Mouse (Mus musculus): Measurements from ENCODE around the gene Pfkfb2.

The Pfkfb2 gene

DNA sequence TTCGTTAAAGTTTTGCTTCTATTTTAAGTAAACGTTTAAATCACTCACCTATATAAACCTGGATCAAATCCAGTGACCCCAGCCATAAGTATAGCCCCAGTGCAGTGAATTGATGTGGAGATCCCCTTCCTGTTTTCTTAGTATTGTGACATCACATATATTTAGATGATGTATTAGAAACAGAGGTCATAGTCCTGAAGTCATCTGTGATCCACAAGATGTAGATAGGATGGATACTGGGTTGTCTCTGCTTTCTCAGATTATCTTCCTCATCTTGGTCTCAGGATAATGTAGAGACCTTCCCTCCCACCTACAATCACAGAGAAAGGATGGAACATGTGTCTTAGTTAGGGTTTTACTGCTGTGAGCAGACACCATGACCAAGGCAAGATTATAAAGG is at the start of gene Pfkfb2:
Gene Pfkfb2, minus strand, starts transcription at position 101 of the 400 bp plus-strand sequence.
- no peak for DNase-seq

DNA sequence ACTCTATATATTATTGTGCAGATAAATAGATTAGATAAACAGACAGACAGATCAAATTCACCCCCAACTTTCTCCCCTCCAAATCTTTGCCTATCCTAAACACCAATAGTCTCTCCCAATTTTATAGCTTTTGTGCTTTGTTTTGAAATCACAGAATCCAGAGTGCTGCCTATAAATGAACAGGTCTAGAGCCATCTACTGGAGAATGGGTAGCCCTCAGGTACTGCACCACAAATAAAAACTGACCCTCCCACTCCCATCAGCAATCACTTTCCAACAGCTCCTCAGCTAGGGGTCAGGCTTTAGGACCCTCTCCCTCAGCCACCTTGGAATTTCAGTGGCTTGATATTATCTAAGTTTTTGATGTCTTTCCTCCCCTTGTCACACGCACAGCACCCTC is 47.6 kb upstream of the Pfkfb2 start:
- no peak for DNase-seq

DNA sequence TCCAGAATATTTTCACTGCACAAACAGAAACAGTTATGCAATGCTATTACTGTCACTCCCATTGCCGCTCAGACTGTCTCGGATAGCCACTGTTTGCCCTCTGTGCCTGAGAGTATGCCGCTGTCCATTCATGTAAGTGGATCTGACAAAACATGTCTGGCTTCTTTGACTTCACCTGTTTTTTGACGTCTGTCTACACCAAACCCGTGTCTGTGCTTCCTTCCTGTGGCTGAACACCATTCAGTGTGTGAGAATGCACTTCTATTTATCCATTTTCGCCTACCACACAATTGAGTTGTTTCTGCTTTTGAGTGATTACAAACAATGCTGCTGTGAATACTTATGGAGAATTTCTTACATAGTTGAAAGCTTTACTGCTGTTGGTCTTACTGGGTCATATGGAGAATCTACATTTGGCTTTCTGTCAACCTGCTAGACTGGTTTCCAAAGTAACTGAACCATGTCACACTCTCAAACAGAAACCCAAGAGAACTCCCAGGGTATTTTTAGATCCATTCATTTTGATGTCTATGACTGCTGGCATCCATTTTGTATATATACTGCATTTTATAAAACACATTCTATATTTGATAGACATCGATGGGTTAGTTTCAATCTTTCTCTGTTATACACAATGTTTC is 46.8 kb upstream of the Pfkfb2 start:
- no peak for DNase-seq

DNA sequence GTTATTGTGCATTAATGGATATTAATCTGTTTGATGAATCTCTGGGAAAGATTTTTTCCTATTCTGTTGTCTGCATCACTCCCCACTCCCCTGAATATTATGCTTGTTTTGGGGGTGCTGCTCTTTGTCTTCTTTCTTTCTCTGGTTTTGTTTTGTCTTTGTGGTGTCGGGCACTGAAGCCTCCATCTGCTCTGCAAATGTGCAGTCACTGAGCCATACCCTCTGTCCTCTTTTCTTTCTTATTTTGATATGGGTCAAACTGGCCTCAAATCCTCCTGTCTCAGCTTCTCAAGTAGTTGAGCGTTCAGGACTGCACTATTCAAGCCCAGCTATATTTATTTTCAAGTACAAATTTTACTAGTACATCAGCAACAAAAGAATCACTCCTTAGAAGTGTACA is 46.2 kb upstream of the Pfkfb2 start:
- no peak for DNase-seq

DNA sequence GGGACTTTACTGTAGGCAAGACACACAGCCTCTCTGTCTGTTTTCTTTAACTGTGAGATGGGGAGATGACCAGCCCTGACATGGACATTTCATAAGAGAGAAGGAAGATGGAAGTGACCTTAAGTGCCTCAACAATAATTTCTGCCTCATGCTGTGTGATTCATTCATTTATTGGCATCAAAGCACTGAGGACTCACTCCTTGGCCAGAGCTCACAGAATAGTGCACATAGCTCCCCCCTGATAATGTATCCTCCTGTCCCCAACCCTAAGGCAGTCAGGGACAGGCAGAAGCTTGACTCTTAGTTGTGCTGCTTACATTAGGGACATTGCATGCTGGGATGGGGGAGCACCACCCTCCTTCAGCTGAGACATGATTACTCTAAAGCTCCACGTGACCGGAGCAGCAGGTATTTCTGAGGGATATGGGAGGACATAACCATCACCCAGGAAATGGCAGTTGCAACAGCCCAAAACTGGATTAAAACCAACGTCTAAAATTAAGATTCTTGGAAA is 42.0 kb upstream of the Pfkfb2 start:
- DNase-seq = no peak

DNA sequence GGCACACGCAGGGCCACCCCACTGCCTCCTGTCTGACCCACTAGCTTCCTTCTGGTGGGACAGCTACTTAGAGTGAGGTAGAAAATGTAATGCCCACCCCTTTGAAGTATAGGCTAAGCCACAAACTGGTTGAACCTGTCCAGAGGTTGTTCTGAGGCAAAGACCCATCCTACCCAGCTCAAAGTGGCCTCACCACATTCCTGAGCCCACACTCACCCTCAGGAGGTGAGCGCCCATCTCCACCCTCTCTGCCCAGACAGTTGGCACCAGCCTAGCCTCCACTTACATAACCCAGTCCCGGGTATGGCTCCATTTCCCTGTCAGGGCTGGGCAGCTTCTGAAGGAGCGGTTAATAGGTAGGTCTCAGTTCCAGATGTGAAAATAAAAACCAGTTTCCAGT is 41.4 kb upstream of the Pfkfb2 start:
- no peak for DNase-seq

DNA sequence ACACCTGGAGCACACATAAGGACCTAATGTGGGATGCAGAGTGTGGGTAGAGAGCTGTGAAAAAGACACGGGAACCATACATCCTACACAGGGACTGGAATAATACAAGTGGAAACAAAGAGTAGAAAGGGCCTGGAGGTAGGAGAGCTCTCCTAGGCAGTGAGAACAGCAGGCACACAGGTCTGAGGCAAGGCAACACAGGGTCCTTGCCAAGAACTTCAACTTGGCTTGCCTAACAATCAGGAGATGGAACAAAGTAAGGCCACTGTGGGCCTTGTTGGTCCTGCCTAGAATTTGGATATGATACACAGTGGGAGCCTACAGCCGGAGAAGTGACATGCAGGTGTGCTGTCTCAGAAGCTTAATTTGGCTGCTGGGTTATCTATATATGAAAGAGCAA is 40.9 kb upstream of the Pfkfb2 start:
- DNase-seq = no peak

DNA sequence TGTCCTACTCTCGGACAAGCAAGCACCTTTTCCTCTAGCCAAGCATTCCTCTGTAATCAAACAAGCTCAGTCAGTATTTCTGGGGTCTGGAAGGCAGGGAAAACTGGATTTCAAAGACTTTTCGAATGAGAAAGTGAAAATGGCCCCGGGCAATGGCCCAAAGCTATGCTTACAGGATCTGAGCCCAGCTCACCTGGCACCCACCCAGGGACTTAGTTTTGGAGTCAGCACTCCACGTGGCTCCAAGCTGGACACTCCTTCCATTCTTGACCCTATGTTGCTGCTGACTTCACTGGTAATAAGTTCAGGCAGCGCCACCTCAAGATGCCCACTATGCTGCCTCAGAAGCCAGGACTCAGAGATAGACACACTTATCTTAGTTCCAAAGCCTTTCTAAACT is 38.0 kb upstream of the Pfkfb2 start:
- DNase-seq = no peak

DNA sequence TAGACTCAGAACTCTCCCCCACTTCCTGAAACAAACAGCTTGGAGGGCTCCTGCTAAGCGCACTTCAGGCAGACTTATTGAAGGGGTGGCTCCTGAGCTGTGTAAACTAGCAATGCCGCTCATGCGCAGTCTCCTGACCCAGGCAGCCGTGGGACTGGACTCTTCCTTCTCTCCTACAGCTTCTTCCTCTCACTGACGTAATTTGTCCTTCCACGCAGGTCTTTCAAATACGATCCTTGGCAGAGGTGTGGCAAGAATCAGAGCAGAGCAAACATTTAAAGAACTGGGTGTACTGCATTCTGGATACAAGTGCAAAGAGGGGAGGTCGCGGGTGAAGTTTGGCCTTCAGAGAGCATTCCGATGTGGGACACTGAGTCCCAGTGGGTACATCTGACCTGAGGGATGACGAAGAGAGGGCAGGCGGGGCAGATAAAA is 35.0 kb upstream of the Pfkfb2 start:
- DNase-seq = no peak

DNA sequence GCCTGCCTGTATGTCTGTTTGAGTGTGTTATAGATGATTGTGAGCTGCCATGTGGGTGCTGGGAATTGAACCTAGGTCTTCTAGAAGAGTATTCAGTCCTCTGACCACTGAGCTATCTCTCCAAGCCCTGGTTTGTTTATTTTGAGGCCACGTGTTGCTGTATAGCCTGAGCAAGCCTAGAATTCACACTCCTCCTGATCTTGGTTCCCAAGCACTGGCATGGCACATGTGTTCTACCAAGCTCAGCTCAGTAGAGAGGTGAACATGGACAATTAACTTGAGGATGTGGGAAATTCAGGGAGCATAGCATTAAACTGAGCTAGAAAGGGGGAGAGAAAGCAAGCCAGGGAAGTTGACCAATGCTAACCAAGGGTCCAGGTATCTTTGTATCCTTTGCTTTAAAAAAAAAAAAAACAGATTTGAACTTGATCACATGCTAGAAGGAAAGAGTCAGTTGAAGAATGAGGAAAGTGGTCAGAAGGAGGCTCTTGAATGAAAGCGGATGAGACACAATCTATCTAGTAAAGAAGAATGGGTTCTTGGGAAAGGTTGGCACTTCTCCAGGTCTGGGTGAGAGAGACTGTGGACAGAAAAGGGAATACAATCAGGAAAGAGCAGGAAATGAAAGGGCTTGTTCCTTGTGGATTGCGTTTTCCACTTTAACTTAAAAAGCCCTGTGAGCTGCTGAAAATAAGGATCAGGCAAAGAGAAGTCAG is 33.1 kb upstream of the Pfkfb2 start:
- no peak for DNase-seq

DNA sequence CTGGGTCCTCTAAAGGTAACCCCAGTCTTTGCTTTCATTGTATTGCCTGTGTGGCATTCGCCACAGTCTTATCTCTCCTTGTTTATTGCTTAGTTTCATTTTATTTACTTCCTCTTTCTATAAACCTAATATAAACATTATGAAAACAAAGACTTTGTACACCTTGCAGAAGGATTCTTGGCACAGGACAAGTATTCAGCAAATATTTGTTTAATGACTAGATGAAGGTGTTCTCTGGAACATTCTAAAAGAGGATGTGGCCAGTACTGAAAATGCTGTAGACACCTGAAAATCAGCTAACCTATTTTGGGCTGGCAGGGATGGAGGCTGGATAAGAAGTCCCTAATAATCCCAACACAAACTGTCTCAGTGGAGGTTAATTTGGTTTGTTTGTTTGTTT is 32.5 kb upstream of the Pfkfb2 start:
- DNase-seq = no peak

DNA sequence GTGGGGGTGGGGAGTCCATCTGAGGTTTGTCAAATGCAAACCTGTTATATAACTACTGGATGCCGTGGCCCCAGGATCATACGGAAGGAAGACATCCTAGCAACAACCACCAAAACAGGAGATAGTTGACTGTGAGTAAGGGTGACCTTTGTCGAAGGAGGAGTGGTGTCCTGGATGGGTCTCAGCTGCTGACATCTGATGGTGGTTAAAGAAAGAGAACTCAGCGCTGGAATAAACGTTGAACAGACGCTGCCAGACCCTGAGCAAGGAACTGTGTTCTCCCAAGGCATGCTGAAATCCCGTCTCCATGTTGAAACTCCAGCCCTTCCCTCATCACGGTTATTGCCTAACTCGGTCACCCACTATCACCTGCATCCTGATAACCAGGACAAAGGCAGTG is 30.6 kb upstream of the Pfkfb2 start:
- no peak for DNase-seq

DNA sequence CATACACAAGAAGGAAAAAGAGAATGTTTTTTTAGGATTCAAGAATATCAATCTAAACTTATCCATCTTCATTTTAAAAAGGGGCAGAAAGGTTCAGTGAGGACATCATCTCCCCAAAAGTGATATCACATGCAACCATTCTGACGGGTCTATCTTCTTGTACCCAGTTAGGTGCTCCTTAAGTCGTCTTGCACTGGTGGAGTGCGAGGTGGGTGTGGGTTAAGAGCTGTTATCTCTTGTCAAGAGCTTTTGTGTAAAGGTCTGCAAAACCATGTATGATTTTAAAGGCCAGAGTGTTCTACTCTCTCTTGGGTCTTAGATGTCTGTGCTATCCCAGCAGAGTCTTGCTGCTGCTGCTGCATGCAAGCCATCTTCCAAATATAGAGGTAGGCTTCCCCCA is 17.8 kb upstream of the Pfkfb2 start:
- DNase-seq = no peak

DNA sequence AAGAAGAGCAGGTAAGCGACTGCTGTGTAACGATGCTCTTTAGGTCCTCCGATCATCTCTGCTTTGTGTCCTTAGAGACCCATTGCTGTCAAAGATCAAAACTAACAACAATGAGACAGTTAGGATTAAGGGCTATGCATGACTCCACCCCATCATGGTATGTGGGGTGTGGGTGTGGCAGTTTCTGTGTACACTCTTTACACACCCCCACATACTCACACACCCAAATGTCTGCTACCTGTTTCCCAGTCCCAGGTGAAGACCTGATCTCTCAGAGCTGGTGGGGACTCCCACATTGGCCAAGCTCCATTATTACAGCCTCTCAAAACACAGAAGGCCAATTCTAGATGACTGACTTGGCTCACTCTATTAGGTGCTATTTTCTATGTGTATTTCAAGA is 16.5 kb upstream of the Pfkfb2 start:
- no peak for DNase-seq

DNA sequence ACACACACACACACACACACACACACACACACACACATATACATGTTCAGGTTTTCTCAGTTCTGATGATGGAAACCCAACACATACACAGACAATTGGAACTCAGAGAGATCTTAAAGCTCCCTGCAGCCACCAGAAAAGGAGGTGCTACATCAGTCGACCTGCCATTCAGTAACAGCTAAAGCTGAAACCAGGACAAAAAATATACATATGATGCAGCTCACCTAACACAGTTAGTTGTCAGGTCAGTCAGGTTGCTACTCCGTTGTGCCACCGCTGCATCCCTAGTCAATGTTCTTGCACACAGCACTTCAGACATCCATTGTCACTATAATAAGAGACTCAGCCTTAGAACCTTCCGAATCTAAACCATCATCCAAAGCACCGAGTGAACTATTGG is 15.9 kb upstream of the Pfkfb2 start:
- DNase-seq = no peak

DNA sequence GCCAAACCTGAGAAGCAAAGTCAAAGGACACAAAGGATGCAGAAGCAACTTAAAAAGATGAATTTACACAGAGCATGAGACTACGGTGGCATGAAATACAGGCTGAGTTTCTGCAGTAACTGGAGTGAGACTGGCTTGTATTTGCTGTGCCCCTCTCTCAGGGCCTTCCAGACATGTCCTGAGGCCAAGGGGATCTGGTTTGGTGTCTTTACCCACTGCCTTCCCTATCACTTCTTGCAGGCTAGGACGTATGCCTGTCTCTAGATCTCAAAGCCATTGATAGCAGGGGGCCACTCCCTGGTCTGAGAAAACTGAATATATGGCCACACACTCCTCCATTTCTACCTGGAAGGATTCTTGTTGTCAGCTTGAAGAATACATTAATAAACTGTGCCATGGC is 15.2 kb upstream of the Pfkfb2 start:
- DNase-seq = no peak

DNA sequence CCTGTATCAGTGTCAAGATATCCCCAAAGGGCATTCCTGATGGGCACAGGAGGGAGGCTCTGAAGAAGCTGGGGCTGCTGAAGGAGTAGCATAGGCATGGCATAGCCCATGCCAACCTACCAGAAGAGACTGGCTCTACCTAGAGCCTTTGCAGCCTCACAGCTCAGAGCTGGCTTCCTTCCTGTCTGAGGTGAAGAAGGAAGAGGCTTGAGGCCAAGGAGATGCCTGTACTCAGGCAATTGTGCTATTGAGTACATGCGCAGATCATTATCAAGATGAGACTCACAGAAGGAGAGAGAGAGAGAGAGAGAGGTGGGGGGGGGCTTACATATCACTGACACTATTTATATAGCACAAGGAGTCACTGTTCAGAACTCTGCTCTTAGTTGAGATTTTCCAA is 14.7 kb upstream of the Pfkfb2 start:
- DNase-seq = no peak

DNA sequence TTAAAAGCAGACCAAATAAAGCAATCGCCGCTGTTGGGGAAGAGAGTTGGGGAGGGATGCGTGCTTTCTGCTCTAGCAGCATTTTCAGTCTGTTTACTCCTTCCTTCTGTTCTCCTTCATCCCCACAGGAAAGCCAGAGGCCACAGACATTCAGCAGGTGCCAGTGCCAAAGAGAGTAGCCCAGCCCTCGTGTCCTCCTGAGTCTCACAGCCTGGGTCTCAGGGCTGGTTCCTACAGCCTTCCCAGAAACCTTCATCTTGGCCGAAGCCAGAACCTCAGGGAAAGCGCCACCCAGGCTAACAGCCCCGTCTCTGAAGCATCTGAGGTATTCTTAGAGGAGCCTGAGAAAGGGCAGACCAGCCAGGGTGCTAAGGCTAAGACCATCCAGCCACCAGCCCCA is 13.1 kb upstream of the Pfkfb2 start:
- no peak for DNase-seq

DNA sequence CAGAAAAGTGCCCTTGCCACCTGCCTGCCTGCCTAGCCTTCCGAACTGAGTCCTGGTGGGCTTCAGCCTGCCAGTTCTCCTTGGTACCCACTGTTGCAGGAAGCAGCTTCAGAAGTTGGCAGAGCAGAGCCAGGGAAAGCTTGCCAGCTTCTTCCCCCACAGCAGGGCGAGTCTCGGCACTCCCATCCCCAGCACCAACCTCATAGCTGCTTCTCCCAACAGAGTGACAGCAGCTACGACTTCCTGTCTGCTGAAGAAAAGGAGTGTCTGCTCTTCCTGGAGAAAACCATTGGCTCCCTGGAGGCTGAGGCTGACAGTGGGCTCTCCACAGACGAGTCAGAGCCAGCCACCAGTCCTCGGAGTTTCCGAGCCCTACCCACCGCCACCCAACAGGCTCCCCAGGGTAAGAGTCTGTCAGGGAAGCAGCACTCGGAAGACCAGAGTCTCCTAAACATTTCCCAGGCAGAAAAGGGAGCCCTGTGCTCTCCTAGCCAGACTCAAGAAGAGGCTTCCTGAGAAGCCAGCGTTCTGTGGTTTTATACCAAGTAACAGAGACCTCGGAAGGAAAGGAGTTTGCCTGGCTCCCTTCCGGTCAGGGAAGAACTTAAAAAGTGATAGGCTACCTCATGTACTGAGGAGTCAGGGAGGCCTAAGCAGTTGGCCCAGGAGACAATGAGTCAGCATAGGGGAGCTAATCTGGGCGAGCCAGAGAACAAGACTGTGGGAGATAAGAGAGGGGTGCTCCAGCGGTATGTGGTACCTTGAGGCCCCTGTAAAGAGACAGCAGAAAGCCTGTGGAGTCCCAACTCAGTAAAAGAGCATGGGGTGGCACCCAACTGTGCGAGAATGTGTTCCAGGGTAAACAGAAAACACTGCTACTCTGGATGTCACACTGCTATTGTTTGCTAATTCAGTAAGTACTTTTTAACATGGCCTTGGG is 12.0 kb upstream of the Pfkfb2 start:
- DNase-seq = peak; percentile 47

DNA sequence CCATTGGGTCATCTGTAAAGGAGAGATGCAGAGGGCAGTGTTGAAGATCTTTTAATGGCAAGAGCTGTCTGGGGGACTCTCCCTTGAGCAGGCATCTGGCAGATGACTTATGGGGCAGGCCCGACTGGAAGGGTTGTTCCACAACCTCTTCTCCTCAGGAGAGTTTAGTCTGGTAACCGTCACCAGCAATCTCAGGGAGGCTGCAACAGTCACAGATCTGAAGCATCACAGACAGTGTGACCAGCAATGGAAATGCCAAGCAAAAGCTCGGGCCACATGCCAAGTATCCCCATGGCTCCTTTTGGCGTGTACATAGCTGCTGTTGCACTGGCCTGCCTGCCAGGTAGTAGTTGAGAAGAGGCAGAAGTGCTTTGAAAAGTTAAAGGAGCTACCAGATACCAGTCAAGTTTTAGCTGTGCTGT is 11.2 kb upstream of the Pfkfb2 start:
- DNase-seq = peak; percentile 31

DNA sequence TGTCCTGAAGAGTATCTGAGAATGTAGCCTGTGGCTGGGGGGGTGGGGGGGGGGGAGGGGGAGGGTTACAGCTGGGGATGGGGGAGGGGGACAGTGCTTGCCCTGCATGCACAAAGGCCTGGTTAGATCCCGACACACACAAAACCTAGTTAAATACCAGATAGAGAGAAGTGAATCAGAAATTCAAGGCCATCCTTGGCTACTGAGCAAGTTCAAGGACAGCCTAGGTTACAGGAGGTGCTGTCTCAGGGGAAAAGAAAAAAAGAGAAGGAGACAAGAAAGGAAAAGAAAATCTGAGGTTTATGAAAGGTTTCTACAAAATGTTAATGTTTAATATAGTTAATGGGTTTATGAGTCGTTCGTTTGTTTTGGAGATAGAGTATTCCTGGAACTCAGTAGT is 10.6 kb upstream of the Pfkfb2 start:
- DNase-seq = no peak

DNA sequence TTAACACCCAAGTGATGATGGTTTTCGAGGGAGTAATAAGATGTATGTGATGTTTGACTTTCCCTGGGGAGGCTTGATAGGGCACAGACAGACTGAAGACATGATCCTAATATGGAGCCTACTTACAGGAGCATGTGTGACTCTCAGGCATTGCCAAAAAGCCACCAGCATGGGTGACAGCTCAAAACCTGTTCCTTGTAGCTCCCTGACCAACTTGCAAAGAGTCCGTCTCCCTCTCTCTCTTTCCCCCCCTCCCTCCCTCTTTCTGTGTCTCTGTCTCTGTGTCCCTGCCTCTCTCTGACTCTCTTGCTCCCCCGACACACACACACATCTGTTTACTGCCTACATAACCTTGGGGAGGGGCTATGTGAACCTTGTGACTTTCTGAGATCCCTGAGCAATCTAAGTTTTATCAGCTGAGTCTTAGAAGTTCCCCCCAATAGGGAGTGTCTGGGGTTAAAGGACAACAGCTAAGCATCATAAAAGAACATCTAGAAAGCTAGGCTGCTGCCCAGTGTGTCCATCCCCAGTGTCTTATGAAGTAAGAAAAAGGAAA is 9.6 kb upstream of the Pfkfb2 start:
- DNase-seq = no peak

DNA sequence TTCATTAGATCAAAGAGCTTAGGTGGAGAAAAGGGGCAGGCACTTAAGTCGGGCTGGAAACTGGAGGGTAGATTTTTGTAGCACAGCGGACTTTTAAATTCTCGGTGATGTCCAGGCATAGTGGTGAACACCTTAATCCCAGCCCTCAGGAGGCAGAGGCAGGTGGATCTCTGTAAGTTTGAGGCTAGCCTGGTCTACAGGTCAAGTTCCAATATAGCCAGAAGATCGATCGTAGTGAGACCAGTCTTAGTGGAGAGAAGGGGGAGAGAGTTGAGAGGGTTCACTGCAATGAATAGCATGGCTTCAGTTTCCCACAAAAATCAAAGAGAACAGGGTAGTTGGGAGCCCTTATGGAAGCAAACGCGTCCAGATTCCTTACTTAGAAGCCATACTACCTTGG is 8.9 kb upstream of the Pfkfb2 start:
- DNase-seq = no peak
